Mouse (Mus musculus) T-helper 17 cell (primary cell): ENCODE results near the gene Inafm2.

Source experiments
- in situ Hi-C, 2 experiments: fragments of 300-600 bp; cut with MboI, MseI; formaldehyde crosslinking; loops; 1 replicate in 1 of 2; 2 replicates in 1 of 2; pipeline ENCODE4 v1.15.1; 2025; ENCODE audit warnings: high pct_unique_total_duplicates in 2 of 2

Gene Inafm2

DNA sequence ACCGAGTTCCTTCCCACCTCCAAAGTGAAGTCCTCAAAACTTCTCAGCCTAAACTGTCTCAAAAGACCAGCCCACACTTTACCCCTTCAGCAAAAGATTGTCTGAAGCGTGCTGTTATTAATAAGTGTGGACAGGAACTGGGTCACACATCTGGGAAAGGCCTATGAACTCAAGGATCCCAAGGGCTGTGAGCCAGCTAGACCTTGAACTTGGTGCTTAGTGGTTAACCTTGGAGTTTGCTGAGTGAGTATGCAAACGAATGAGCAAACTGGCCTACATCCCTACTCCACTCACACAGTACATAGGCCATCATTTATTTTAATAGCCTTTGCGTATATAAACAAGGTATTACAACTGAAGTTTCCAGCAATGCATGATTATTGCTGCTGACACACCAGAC is 20.0 kb upstream of the Inafm2 start:
- in situ Hi-C loops = no loop called here

DNA sequence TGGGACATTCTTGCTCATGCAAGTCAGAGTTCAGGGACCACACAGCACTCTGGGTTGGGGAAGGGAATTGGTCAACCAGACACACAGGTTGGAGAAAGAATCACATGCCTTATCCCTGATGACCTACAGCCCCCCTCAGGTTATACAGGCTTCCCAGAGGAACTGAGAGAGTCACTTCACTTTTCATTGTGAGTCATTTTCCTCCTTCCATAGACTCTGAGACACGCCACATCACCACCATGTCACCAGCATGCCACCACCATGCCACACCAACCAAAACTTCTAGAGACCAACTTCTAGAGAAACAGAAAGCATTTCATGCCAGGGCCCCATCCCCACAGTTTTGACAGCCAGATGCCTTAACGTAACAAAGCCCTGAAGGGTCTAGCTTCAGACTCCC is 18.7 kb upstream of the Inafm2 start:
- in situ Hi-C loops = no loop called here

DNA sequence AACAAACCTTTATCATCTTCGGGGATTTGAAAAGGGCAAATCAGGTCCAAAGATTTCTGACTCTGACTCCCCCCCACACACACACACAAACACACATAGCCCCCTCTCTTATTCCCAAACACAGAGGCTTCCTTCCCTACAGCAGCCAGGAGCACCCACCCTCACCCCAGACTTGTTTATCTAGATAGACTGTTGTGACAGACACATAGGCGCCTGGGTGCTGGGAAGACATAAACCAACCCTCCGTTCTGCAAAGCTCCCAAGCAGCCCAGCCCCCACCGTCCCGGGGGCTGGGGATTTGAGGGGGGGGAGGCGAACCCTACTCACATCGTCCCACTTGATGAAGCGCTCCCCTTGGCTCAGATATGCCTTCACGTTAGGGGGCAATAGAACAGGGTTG is 17.6 kb upstream of the Inafm2 start:
- in situ Hi-C loops = no loop called here

DNA sequence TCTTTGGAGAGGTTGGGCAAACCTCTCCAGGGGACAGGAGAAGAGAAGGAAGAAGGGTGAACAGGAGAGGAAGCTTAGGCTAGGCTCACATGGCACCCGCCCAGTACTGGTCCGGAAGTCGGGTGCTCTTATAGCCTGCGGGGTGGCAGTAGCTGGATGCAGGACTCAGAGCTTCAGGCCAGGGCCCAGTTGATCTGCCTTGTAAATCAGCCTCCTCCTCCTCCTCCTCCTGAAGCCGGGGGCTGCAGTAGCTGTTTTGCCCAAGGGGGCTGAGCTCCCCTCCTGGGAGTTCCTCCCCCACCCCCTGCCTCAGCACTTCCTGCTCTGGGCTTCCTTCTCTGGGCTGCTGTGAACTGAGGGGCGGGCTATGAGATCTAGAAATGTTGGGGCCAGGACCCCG is 17.2 kb upstream of the Inafm2 start, which contains the start of gene Plcb2:
TSS of gene Plcb2 (minus strand) at position 102 of the 400 bp plus-strand sequence.
- in situ Hi-C loops = no loop called here

DNA sequence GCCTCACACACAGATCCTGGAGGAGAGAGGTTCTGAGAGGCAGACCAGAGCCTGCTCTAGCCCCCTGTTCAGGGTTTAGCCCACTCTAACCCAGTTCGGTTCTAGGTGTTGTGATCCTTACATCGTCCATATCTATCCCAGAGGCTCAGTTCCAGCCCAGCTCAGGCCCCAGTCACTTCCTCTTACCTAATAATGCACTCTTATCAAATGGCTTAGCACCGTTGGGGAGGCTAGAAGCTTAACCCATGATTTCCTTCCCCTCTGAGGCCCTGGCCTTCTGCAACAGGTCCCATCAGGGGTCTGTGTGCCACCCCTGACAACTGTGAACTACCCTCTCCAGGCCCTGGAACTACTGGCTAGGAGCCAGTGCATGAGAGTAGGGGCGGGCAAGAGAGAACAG is 16.4 kb upstream of the Inafm2 start:
- in situ Hi-C loops = no loop called here

DNA sequence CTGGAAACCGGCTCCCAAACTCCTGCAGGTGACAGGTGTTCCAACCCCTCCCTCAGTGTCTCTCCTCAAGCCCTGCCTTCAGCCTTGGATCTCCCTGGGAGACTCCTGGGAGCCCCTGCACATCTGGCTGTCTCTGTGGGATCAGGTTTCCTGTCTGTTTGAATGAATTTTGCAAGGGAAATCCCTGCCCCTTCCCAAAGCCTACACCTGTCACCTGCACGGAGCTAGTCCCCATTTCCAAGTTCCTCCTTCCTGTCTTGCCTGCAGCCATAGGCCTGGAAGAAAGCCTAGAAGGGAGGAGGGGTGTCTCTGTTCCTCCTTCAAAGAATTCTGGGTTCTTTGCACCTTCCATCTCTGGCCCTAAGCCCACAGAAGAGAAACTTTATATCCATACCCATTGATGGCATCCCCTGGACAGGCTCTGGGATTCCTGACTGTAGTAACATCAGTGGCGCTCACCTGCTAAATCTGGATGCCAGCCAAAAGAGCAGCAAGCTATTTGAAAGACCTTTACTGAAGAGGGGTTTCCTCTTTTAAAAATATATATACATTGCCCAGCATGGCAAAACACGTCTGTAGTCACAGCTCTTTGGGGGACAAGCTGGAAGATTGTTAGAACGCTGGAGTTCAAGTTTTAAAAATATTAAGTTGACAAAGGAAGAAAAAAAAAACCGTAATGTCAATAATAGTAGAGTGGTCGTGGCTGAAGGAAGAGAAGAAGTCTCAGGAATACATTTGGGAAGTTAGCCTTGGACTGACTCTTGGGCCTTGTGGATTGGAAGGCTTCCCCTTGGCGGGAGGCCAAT is 15.5 kb upstream of the Inafm2 start:
- in situ Hi-C loops = no loop called here

DNA sequence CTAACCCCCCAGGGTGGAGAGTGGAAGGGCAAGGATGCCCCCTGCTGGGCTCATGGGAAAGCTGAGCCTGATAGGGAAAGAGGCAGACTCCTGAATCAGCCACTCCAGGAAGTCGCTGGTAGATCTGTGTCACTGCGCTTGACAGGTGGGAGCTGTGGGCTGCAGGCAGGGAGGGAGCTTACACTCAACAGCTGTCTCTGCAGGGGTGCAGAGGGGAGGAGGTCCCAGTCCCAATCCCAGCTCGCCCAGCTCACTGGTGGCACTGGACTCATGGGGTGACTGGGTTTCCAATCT is 15.0 kb upstream of the Inafm2 start:
- in situ Hi-C loops = no loop called here

DNA sequence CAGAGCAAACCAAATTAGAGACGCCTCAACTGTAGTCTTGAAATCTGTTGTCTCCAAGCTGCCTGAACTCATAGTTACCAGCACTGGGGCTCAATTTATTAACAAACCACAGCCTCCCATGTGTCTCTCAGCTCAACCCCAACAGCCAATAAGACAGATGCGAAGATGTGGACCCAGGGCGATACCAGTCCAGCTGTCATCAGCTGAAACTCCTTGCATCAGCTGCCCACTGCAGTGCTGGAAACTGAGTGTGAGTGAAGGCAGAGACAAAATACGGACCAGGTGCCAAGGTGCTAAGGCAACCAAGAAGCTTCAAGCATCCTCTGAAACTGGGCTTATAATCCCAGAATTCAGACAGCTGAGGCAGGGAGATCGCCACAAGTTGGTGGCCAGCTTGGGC is 13.6 kb upstream of the Inafm2 start:
- in situ Hi-C loops = no loop called here

DNA sequence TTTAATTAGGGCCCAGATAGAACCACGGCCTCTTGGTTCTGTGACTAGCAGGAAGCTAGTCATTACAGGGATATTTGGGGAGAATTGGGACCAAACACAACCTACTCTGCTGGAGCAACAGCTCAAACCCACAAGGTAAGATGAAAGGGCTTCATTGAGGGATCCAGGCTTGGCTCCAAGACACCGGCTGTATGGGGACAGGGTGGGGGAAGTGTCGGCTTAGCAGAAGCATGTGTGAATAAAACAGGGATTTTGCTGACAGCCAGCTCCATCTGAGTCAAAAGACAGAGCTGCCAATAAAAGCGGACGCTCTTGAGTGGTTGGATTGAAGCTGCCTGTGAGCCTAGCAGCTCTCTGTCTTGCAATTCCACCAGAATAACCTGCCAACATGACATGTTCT is 12.2 kb upstream of the Inafm2 start:
- in situ Hi-C loops = no loop called here

DNA sequence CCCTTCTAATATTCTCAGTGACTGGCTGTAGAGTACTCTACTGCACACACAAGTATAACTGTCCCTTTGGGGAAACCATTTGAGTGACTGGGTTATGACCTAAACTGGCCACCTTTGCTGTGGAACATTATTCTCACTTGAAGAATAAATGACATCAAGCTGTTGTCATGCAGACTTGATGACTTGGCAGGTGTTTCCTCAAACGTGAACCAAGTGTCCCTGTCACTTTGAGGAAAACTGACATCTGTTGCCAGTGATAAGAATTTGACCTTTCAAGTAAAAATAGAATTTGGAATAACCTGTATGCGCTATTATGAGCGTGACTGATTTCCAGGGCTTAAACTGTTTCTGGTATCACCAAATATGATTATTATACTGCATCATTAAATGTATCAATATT is 5.2 kb upstream of the Inafm2 start:
- in situ Hi-C loops = no loop called here

DNA sequence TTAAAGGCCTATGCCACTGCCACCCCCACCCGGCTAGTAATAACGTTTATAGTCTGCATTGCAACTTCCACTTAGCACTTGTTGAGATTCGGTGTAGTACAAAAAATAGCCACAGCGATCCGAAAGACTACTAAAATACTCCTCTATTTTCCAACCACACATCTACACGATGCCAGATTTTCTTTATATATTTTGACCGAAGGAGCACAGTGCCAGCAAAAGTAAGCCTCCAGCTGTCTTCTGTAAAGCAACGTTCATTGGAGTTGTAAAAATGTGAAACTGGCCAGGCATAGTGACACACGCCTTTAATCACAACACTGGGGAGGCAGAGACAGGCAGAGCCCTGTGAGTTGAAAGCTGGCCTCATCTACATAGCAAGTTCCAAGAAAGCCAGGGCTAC is 4.4 kb upstream of the Inafm2 start:
- in situ Hi-C loops = no loop called here

DNA sequence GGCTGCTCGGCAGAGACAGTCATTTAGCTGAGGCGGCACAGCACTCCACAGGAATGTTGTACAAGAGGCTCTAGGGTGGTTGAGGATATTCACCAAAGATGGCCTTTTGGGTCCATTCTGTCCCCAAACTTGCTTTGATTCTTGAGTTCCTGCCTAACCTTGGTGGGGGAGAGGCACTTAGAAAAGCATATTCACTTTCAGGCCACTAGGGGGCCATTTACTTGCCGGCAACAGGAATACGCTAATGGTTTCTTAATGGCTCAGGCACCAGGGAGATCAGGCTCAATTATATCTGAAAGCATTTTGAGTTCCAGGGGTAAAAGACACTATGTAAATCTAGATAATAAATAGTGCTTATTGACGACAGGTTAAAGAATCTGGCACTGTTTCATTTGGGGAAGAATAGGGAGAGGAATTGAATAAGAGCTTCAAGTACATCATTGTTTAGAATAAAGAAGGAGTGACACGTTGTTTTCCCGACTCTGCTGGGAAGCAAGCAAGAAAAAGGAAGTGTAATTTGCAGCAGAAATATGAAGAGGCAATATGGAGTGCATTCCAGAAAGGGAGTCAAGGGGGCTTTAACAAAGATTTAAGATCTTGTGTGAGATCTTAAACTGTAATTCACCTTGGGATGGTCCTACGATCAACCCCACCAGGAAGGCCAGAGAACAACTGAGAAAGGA is 2.2 kb upstream of the Inafm2 start:
- in situ Hi-C loops = no loop called here

DNA sequence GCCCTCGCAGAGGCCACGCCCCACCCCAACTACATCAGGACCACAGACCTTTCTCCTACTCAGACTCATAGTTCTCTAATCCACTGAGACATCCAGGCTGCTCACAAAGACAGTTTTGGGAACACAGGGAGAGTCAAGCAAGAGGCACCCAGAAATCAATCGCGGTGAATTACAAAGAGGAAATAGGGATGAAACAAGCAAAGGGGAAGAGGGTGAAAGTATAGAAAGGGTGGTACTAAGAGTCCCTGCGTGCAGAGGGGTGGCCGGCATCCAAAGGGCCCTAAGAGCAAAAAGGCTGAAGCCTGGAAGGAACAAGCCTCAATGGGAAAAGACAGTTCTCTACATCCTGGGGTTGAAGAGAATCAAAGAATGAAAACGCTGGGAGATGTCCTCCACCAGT is 937 bp upstream of the Inafm2 start:
- in situ Hi-C loops = no loop called here

DNA sequence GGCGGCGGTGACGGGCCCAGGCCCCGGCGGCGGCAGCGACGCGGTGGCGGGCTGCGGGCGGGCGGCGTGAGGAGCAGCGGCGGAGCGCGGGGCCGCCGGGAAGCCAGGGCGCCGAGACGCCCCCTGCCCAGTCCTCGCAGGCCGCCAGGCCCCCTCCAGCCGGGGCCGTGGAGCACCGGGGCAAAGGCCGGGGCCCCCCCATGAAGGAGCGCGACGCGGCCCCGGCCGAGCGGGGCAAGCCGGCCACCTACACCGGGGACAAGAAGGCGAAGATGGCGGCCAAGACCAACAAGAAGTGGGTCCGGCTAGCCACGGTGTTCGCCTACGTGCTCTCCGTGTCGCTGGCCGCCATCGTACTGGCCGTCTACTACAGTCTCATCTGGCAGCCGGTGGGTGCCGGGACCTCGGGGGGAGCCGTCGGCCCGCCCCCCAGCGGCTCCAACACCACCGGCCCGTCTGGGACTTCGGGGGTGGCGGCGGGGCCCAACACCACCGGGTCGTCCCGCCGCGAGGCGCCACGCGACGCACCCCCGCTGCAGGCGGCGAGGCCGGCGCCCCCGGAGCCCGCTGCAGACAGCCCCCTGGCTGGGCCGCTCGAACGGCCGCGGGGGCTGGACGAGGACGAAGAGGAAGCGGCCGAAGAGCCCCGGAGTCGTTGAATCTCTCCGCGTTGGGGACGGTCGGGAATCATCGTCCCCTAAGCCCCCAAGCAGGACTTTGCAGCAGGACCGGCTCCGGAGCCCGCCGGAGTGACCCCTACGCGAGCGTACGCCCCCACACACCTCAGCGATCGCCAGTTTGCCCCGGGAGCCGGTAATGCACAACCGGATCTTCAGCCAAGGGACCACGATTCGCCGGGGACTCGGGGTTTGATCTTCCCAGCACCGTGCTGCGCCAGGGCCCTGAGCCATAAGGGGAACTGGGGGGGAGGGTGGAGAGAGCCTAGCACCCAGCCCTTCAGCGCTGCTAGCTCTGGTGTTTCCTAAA is 650 bp downstream of the Inafm2 start:
- in situ Hi-C loops = no loop called here

DNA sequence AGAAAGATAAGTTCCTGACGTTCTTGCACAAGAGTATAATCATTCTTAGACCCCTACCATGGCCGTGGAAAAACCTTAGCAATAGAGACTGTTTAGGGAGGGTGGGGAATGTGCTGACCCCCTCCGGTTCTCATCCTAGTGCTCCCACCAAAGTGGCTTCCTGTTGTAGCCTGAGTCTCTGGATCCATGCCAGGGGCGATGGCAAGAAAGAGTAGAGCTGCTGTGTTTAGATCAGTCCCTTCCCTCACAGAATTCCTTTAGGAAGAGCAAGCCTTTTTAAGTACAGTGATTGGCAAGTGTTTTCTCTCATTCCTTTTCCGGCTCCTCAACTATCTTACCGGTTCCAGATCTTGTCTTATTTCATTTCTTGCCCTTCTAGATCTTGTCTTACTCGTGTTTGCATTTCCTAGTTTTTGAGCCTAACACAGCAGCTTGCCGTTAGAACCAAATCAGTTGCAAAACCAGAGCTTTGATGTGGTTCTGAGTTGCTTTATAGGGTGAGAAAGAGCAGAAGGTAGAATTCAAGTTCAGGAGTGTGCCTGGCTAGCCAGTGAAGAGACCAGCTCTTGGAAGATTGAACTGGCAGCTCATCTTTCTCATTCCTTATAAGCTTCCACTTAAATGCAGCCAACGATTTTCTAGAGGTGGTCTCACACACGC is 1.9 kb downstream of the Inafm2 start:
- in situ Hi-C loops = no loop called here

DNA sequence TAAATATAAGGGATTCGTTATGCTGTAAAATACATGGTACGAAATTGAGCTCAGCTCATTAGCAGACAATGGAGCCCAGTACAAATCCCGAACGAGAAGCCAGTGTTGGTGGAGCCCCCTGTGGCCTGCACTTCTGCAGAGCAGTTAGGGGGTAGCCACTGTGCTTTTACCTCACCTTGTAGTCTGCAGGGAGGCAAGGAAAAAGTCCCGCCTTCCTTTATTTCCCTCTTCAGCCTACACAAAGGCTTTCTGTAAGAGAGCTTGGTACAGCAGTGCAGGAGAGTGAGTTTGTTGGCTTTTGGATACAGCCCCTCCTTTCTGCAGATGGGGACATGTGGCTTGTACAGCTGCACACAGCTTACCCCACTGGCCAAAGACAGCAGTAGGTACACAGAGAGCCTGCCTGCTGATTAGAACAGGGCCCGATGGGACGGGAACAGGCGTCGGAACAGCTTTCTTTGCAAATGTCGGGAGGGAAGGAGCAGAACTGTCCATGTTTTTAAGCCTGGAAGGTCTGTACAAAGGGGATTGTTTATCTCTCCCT is 3.9 kb downstream of the Inafm2 start:
- in situ Hi-C loops = no loop called here

DNA sequence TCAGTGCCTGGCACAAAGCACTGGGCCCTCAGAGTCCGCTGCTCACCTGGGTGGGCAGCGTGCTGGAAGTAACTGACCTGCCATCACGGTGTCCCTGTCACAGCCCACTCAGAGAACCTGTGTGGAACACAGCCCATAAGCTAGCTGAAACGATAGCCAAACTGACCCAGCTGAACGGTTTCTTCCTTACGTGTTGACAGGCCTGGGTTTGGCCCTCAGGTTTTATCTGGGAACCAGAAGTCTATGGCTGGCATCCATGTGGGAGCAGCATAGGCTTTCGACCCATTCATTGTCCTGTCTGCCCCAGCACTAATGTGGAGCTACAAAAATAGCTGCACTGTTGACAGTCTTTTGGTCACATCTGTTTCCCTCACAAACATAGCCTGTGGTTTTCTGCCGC is 4.9 kb downstream of the Inafm2 start:
- in situ Hi-C loops = no loop called here

DNA sequence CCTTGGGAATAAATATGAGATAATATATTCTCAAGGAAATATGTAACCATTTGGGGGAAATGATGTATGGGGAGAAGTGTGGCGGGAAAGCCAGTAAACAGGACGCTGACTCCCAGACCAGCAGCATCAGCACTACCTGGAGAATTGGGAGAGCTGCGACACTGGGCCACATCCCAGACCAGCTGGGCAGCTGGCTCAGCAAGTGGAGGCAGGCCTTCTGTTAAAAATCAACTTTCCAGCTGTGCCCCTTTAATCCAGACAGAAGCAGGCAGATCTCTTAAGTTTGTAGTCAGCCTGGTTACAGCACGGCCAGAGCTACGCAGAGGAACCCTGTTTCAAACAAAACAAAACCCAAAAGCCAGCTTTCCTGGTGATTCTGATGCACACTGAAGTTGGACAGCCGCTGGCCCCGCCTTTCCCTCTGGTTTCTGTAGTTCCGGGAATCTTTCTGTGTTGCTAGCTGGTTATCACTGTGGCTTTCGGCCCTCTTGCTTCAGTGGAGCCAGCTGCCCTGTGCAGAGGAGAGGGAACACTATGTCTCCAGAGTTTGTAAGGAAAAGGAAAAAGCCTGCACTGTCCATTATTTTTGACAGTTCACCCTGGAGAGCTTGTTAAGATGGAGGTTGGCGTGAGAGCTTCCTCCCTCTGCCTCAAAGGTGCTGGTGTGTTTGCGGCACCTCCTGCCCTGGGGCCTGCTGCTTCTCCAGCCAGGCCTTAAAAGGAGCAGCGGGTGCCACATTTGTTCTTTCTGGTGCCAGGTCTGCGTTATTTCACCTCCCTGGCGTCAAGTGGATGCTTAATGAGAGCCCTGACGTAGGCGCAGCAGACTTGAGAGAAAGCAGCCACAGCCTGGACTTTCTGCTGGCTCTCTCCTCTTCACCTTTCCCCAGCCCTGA is 6.6 kb downstream of the Inafm2 start:
- in situ Hi-C loops = no loop called here

DNA sequence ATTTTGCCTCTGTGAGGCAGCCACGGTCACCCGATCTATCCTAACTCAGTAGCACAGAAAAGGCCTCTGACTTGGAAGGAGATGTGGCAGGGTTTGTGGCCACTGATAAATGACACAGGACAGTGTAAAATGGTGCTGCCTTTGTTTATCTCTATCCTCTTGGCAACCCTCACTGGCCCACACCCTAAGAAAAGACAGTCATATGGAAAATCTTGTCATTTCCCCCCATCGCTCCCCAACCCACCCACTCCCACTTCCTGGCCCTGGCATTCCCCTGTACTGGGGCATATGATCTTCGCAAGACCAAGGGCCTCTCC is 7.2 kb downstream of the Inafm2 start:
- in situ Hi-C loops = no loop called here

DNA sequence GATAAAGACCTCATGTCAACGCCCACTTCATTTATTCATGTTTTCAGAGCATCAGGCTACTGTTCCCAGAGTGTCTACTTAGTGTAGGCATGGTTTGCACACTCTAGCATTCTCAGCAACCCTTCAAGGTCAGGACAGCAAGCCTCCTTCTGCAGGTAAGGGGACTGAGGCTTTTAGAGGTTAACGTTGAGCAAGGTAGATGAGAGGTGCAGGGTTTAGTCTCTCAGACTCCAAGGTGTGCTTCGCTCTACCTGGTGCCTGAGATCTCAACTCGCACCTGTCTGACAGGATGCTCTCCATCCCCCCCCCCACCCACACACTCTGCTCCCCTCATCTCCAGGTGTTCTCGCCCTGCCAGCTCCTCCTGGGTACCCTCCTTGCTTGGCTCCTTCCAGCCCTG is 8.6 kb downstream of the Inafm2 start:
- in situ Hi-C loops = no loop called here

DNA sequence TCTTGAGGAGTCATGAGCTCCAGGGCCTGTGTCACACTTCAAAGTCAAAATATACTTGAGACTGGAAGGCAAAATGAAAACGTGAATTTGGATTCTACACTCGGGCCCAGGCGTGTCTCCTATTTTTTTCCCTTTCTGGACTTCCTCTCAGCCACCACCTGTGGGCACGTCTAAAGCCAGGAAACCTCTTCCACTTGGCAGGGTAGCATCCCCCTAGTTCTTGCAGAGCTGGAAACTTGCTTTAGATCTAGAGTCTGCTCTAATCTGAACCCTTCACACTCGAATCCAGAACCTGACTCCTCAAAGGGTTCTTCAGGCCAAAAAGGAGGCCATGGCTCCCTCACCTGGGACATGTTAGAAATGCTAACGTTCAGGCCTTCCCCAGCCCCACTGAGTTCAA is 9.8 kb downstream of the Inafm2 start:
- in situ Hi-C loops = loop anchor here in 1 of 2 experiments (5.0 kb wide), 1 partner anchor 118 kb away; no protein-coding TSS in a partner anchor
